Mouse (Mus musculus): ENCODE results near the gene Ugcg. TPM values are rescaled to one million over a fixed set of nuclear protein-coding genes. Genes with fewer than 3 reads are reported as not detected.

Gene Ugcg
- polyA plus RNA-seq, 2 experiments = 15.3 to 34.0 TPM

GRCm38 (mm10) chr4:59242221-59242620 is 53.2 kb downstream of the Ugcg start:
- H3K4me2 ChIP-seq (replicated peaks; ENCODE audit: low read depth, low read length, severe bottlenecking) = no peak overlapping the region
- H3K4me1 ChIP-seq (ENCODE audit: control insufficient read depth, insufficient read depth, low read length) = no peaks in the 10 kb centered on the region
- ATAC-seq (ENCODE audit: low FRiP score, low read depth) (no peak), DNase-seq (ENCODE audit: low spot score) (no peak)
- no peaks in the 10 kb centered on the region for H3K27me3 ChIP-seq (ENCODE audit: control insufficient read depth, insufficient read depth, low read length)
- no peak overlapping the region for H3K9ac ChIP-seq (ENCODE audit: low read depth, low read length, severe bottlenecking)
- no peak overlapping the region for H3K4me3 ChIP-seq (replicated peaks; ENCODE audit: low read length)
- H3K9me3 ChIP-seq (ENCODE audit: control insufficient read depth, low read length) = no peaks in the 10 kb centered on the region
- H3K36me3 ChIP-seq (ENCODE audit: control insufficient read depth, insufficient read depth, low read length) = no peaks in the 10 kb centered on the region
- TF ChIP-seq POLR2A (IDR thresholded peaks at IDR 0.05; ENCODE audit: borderline replicate concordance, extremely low read depth, insufficient read depth, insufficient read length) = no peak
- 92% methylated on average over 3 of the region's 3 CpGs for WGBS
- H3K27ac ChIP-seq (replicated peaks; ENCODE audit: low read depth, low read length) = no peak overlapping the region

- Histone ChIP-seq H3K36me3 (ENCODE audit: control insufficient read depth, insufficient read depth, low read length) (no peaks in the 10 kb centered on the region), H3K27ac (replicated peaks; ENCODE audit: low read depth, low read length) (no peak overlapping the region), H3K27me3 (ENCODE audit: control insufficient read depth, insufficient read depth, low read length) (no peaks in the 10 kb centered on the region), H3K9ac (ENCODE audit: low read depth, low read length, severe bottlenecking) (no peak overlapping the region), H3K4me1 (ENCODE audit: control insufficient read depth, insufficient read depth, low read length) (no peaks in the 10 kb centered on the region), H3K4me2 (replicated peaks; ENCODE audit: low read depth, low read length, severe bottlenecking) (no peak overlapping the region), H3K9me3 (ENCODE audit: control insufficient read depth, low read length) (no peaks in the 10 kb centered on the region), H3K4me3 (replicated peaks; ENCODE audit: low read length) (no peak overlapping the region)
- WGBS = 88% methylated on average over 7 of the region's 7 CpGs
- DNase-seq (ENCODE audit: low spot score) (no peak), ATAC-seq (ENCODE audit: low FRiP score, low read depth) (no peak)
- TF ChIP-seq POLR2A (IDR thresholded peaks at IDR 0.05; ENCODE audit: borderline replicate concordance, extremely low read depth, insufficient read depth, insufficient read length) = no peak
These were observed 54.9 kb downstream of the Ugcg start for GRCm38 (mm10) chr4:59243802-59244493.

GRCm38 (mm10) chr4:59244791-59245555 is 55.9 kb downstream of the Ugcg start:
- Histone ChIP-seq H3K4me3 (replicated peaks; ENCODE audit: low read length) (no peak overlapping the region), H3K4me1 (ENCODE audit: control insufficient read depth, insufficient read depth, low read length) (no peaks in the 10 kb centered on the region), H3K27me3 (ENCODE audit: control insufficient read depth, insufficient read depth, low read length) (no peaks in the 10 kb centered on the region), H3K27ac (replicated peaks; ENCODE audit: low read depth, low read length) (no peak overlapping the region), H3K36me3 (ENCODE audit: control insufficient read depth, insufficient read depth, low read length) (no peaks in the 10 kb centered on the region), H3K4me2 (replicated peaks; ENCODE audit: low read depth, low read length, severe bottlenecking) (no peak overlapping the region), H3K9me3 (ENCODE audit: control insufficient read depth, low read length) (no peaks in the 10 kb centered on the region), H3K9ac (ENCODE audit: low read depth, low read length, severe bottlenecking) (no peak overlapping the region)
- ATAC-seq (ENCODE audit: low FRiP score, low read depth) (no peak), DNase-seq (ENCODE audit: low spot score) (no peak)
- WGBS = 79% methylated on average over 7 of the region's 7 CpGs
- TF ChIP-seq POLR2A (IDR thresholded peaks at IDR 0.05; ENCODE audit: borderline replicate concordance, extremely low read depth, insufficient read depth, insufficient read length) = no peak

GRCm38 (mm10) chr4:59245776-59246175 is 56.7 kb downstream of the Ugcg start:
- no peak overlapping the region for H3K4me2 ChIP-seq (replicated peaks; ENCODE audit: low read depth, low read length, severe bottlenecking)
- H3K9me3 ChIP-seq (ENCODE audit: control insufficient read depth, low read length) = no peaks in the 10 kb centered on the region
- ATAC-seq (ENCODE audit: low FRiP score, low read depth) = no peak
- no peaks in the 10 kb centered on the region for H3K27me3 ChIP-seq (ENCODE audit: control insufficient read depth, insufficient read depth, low read length)
- H3K27ac ChIP-seq (replicated peaks; ENCODE audit: low read depth, low read length) = no peak overlapping the region
- H3K4me1 ChIP-seq (ENCODE audit: control insufficient read depth, insufficient read depth, low read length) = no peaks in the 10 kb centered on the region
- H3K4me3 ChIP-seq (replicated peaks; ENCODE audit: low read length) = no peak overlapping the region
- no peaks in the 10 kb centered on the region for H3K36me3 ChIP-seq (ENCODE audit: control insufficient read depth, insufficient read depth, low read length)
- TF ChIP-seq POLR2A (IDR thresholded peaks at IDR 0.05; ENCODE audit: borderline replicate concordance, extremely low read depth, insufficient read depth, insufficient read length) = no peak
- no peak overlapping the region for H3K9ac ChIP-seq (ENCODE audit: low read depth, low read length, severe bottlenecking)
- 97% methylated on average over 4 of the region's 4 CpGs for WGBS
- DNase-seq (ENCODE audit: low spot score) = no peak

GRCm38 (mm10) chr4:59247545-59247944 is 58.5 kb downstream of the Ugcg start:
- DNase-seq (ENCODE audit: low spot score) (no peak), ATAC-seq (ENCODE audit: low FRiP score, low read depth) (no peak)
- H3K36me3 ChIP-seq (ENCODE audit: control insufficient read depth, insufficient read depth, low read length) = no peaks in the 10 kb centered on the region
- H3K9ac ChIP-seq (ENCODE audit: low read depth, low read length, severe bottlenecking) = no peak overlapping the region
- no peaks in the 10 kb centered on the region for H3K27me3 ChIP-seq (ENCODE audit: control insufficient read depth, insufficient read depth, low read length)
- H3K9me3 ChIP-seq (ENCODE audit: control insufficient read depth, low read length) = no peaks in the 10 kb centered on the region
- WGBS = 61% methylated on average over 1 of the region's 1 CpGs
- H3K4me2 ChIP-seq (replicated peaks; ENCODE audit: low read depth, low read length, severe bottlenecking) = no peak overlapping the region
- no peak overlapping the region for H3K27ac ChIP-seq (replicated peaks; ENCODE audit: low read depth, low read length)
- no peak for TF ChIP-seq POLR2A (IDR thresholded peaks at IDR 0.05; ENCODE audit: borderline replicate concordance, extremely low read depth, insufficient read depth, insufficient read length)
- no peak overlapping the region for H3K4me3 ChIP-seq (replicated peaks; ENCODE audit: low read length)
- H3K4me1 ChIP-seq (ENCODE audit: control insufficient read depth, insufficient read depth, low read length) = no peaks in the 10 kb centered on the region
